Mouse (Mus musculus): ENCODE results near the gene Csrp3. TPM values are rescaled to one million over a fixed set of nuclear protein-coding genes. Genes with fewer than 3 reads are reported as not detected.
A peak's percentile ranks its signal among the peaks of the same experiment; 100 is the strongest.

Csrp3 gene
- 0.33 TPM for polyA plus RNA-seq (2012; fragmentation: generic; extraction: Trizol)
- long read RNA-seq, experiment 1, partial matches to known transcripts = 0 of 3 reads
- long read RNA-seq, experiment 1, other reads (novel, unspliced or antisense) = 0 of 3 reads
- long read RNA-seq, experiment 2 = 0 reads

DNA sequence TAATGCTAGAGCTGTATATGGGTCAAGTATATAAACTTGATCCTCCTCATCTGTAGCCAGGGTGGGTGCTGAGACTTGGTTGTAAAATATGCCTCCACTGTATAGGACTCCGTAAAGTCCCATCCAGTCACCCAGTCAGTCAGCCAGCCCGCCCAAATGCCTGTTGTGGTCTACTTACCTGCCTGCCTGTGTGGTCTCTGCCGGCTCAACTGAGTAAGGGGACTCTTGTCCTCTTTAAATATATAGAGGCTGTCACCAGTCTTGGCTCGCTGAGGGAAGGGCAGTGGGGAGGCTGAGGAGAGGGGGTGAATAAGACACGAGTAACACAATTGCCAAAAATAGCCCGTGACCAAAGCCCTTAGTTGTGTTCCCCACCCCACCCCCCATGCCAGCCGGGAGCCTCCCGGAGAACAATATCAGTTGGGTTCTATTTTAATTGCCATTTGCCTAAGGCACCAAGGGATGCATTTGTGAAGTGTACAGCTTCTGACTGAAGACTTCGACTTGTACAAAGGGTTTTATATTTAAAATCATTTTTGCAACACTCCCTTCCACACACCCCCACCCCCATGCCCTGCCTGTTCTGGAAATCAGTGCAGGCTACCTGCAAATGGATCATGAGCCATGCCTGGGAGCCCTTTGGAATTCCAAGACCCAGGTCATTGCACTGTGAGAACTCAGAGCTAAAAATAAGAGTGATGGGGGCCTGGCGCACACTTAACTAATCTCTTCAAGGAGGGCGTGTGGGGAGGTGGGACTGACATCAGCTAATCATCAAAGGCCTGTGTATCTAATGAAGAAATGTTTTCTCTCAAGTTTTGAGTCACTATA is at the start of gene Csrp3:
TSS of gene Csrp3 (minus strand) at position 214 of the 831 bp plus-strand sequence.
- Histone ChIP-seq H3K79me2 (ENCODE audit: control insufficient read depth, insufficient read depth) (no peaks in the 10 kb centered on the region), H3K27me3 (ENCODE audit: control insufficient read depth, insufficient read depth, insufficient read length) (no peaks in the 10 kb centered on the region), H3K79me3 (ENCODE audit: low read depth) (no peaks in the 10 kb centered on the region), H3ac (ENCODE audit: control insufficient read depth, insufficient read length, low read depth) (no peak within 1 kb of the TSS), H3K36me3 (ENCODE audit: control insufficient read depth, insufficient read depth) (no peaks in the 10 kb centered on the region), H3K4me3 (ENCODE audit: insufficient read depth, poor library complexity, severe bottlenecking) (no peak within 1 kb of the TSS)
- TF ChIP-seq FOSL1 (IDR thresholded peaks at IDR 0.05; ENCODE audit: insufficient read depth, low read length, poor library complexity, severe bottlenecking) = no peak
- TF ChIP-seq USF1 (IDR thresholded peaks at IDR 0.05; ENCODE audit: low read depth) = no peak
- no peak for TF ChIP-seq MYOG (IDR thresholded peaks at IDR 0.05; ENCODE audit: control insufficient read depth, extremely low read depth, insufficient read length)
- TF ChIP-seq MAX (IDR thresholded peaks at IDR 0.05) = no peak
- TF ChIP-seq MYOD1 (IDR thresholded peaks at IDR 0.05; ENCODE audit: control insufficient read depth, insufficient read length, low read depth) = no peak
- TF ChIP-seq CTCF (IDR thresholded peaks at IDR 0.05; ENCODE audit: control insufficient read depth, insufficient read depth, insufficient read length) = no peak
- TF ChIP-seq CEBPB (IDR thresholded peaks at IDR 0.05; ENCODE audit: low read depth) = no peak

DNA sequence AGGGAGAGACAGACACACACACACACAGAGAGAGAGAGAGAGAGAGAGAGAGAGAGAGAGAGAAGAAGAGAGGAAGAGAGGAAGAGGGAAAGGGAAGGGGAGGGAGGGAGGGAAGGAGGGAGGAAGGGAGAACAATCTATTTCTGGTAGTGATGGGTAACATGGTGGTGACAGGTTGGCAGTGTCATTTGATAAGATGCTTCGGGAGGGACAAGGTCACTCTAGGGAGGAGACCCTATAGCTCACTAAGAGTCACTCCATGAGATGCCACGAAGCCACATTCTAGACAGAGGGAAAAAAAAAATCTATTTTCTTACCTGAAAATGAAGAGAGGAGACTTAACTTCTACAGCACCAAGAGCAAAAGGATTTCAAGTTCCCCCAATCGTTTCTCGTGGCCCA is 48.2 kb upstream of the Csrp3 start:
- H3K27me3 ChIP-seq (ENCODE audit: control insufficient read depth, insufficient read depth, insufficient read length) = no peaks in the 10 kb centered on the region

DNA sequence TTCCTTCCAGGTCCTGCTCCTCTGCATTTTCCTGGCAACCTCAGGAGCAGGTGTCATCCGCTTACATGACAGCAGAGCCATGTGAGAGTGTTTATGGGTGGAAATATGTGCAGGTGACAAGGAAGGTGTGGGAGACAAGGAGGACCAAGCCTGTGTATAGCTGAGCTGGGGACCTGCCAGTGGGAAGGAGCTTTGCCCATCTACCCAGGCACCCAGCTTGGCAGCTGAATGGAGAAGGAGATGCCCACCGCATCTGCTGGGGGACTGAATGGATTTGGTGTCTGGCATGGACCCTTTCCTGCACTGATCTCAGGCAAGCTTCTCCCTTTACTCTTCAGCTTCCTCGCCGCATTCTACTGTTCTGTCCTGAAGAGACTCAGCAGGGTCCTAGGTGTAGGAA is 47.6 kb upstream of the Csrp3 start:
- TF ChIP-seq CEBPB (IDR thresholded peaks at IDR 0.05; ENCODE audit: low read depth) (no peak), MYOG (IDR thresholded peaks at IDR 0.05; ENCODE audit: control insufficient read depth, extremely low read depth, insufficient read length) (no peak), MYOD1 (IDR thresholded peaks at IDR 0.05; ENCODE audit: control insufficient read depth, insufficient read length, low read depth) (no peak), FOSL1 (IDR thresholded peaks at IDR 0.05; ENCODE audit: insufficient read depth, low read length, poor library complexity, severe bottlenecking) (no peak), MAX (IDR thresholded peaks at IDR 0.05) (no peak)
- Histone ChIP-seq H3K36me3 (ENCODE audit: control insufficient read depth, insufficient read depth) (no peaks in the 10 kb centered on the region), H3K4me3 (ENCODE audit: insufficient read depth, poor library complexity, severe bottlenecking) (no peak overlapping the region), H3K27me3 (ENCODE audit: control insufficient read depth, insufficient read depth, insufficient read length) (no peaks in the 10 kb centered on the region), H3K79me3 (ENCODE audit: low read depth) (no peaks in the 10 kb centered on the region), H3ac (ENCODE audit: control insufficient read depth, insufficient read length, low read depth) (no peak overlapping the region), H3K79me2 (ENCODE audit: control insufficient read depth, insufficient read depth) (no peaks in the 10 kb centered on the region)

More for the DNA sequence above, 48.2 kb upstream of the Csrp3 start:
- H3K4me3 ChIP-seq (ENCODE audit: insufficient read depth, poor library complexity, severe bottlenecking) = no peak overlapping the region
- TF ChIP-seq CTCF (IDR thresholded peaks at IDR 0.05; ENCODE audit: control insufficient read depth, insufficient read depth, insufficient read length) (no peak), MAX (IDR thresholded peaks at IDR 0.05) (no peak), USF1 (IDR thresholded peaks at IDR 0.05; ENCODE audit: low read depth) (no peak), CEBPB (IDR thresholded peaks at IDR 0.05; ENCODE audit: low read depth) (no peak), FOSL1 (IDR thresholded peaks at IDR 0.05; ENCODE audit: insufficient read depth, low read length, poor library complexity, severe bottlenecking) (no peak), MYOD1 (IDR thresholded peaks at IDR 0.05; ENCODE audit: control insufficient read depth, insufficient read length, low read depth) (no peak), MYOG (IDR thresholded peaks at IDR 0.05; ENCODE audit: control insufficient read depth, extremely low read depth, insufficient read length) (no peak)
- H3K79me2 ChIP-seq (ENCODE audit: control insufficient read depth, insufficient read depth) = no peaks in the 10 kb centered on the region
- H3ac ChIP-seq (ENCODE audit: control insufficient read depth, insufficient read length, low read depth) = no peak overlapping the region
- no peaks in the 10 kb centered on the region for H3K79me3 ChIP-seq (ENCODE audit: low read depth)
- H3K36me3 ChIP-seq (ENCODE audit: control insufficient read depth, insufficient read depth) = no peaks in the 10 kb centered on the region

DNA sequence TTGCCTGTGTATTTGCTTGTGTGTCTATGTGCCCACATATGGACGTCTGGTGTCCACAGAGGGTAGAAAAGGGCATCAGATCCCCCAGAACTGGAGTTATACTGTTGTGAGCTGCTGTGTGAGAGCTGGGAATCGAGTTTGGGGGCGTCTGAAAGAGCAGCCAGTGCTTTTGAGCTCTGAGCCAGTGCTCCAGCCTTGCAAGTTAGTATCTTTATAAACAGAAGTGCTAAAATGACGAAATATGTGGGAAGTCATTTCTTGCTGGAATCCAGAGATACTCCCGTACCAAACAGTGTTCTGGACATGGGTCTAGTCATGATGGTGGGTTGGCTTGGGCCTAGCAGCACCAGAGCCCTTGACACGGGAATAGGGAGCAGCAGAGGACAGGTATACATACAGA is 46.9 kb upstream of the Csrp3 start:
- Histone ChIP-seq H3K79me2 (ENCODE audit: control insufficient read depth, insufficient read depth) (no peaks in the 10 kb centered on the region), H3K27me3 (ENCODE audit: control insufficient read depth, insufficient read depth, insufficient read length) (no peaks in the 10 kb centered on the region), H3K4me3 (ENCODE audit: insufficient read depth, poor library complexity, severe bottlenecking) (no peak overlapping the region), H3ac (ENCODE audit: control insufficient read depth, insufficient read length, low read depth) (no peak overlapping the region), H3K36me3 (ENCODE audit: control insufficient read depth, insufficient read depth) (no peaks in the 10 kb centered on the region), H3K79me3 (ENCODE audit: low read depth) (no peaks in the 10 kb centered on the region)
- no peak for TF ChIP-seq CTCF (IDR thresholded peaks at IDR 0.05; ENCODE audit: control insufficient read depth, insufficient read depth, insufficient read length)
- no peak for TF ChIP-seq CEBPB (IDR thresholded peaks at IDR 0.05; ENCODE audit: low read depth)

DNA sequence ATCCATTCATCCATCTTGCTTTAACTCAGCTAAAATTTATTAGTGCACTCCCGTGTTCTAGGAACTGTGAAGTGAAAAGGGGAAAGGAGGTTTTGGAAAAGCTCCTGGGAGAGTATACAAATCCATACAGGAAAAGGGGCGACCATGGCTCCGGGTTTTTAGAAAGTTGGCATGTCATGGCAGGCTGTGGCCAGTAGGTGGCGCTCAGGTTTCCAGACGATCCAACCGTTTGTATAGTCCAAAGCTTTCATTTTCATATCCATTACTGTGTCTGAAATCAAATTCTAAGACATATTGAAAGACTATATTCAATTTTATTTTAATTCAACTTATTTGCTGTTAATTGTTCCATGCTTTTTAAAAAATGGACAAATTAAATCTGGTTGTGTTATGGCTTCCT is 46.3 kb upstream of the Csrp3 start:
- H3K4me3 ChIP-seq (ENCODE audit: insufficient read depth, poor library complexity, severe bottlenecking) = no peak overlapping the region
- TF ChIP-seq CTCF (IDR thresholded peaks at IDR 0.05; ENCODE audit: control insufficient read depth, insufficient read depth, insufficient read length) (peak; percentile 51), MAX (IDR thresholded peaks at IDR 0.05) (no peak)
- H3ac ChIP-seq (ENCODE audit: control insufficient read depth, insufficient read length, low read depth) = no peak overlapping the region
- H3K79me2 ChIP-seq (ENCODE audit: control insufficient read depth, insufficient read depth) = no peaks in the 10 kb centered on the region
- H3K36me3 ChIP-seq (ENCODE audit: control insufficient read depth, insufficient read depth) = no peaks in the 10 kb centered on the region
- no peaks in the 10 kb centered on the region for H3K79me3 ChIP-seq (ENCODE audit: low read depth)
- no peaks in the 10 kb centered on the region for H3K27me3 ChIP-seq (ENCODE audit: control insufficient read depth, insufficient read depth, insufficient read length)

DNA sequence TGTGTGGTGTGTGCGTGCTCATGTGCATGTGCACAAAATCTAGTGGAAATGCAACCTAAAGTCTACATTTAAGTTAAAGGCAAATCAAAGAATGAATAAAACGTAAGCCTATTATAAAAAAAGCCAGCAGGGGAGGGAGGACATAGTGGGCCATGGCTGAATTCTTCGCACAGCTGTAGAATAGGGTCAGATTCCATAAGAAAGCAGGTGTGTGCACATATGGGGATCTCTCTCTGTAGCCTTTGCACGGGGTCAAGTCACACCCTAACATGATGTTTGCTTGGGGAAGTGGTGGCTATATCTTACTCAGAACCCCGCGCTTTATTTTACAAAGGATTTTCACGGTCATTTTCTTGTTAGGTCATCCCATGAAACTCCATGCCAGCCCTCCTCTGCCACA is 45.3 kb upstream of the Csrp3 start:
- Histone ChIP-seq H3K79me3 (ENCODE audit: low read depth) (no peaks in the 10 kb centered on the region), H3K36me3 (ENCODE audit: control insufficient read depth, insufficient read depth) (no peaks in the 10 kb centered on the region), H3K27me3 (ENCODE audit: control insufficient read depth, insufficient read depth, insufficient read length) (no peaks in the 10 kb centered on the region), H3K79me2 (ENCODE audit: control insufficient read depth, insufficient read depth) (no peaks in the 10 kb centered on the region), H3K4me3 (ENCODE audit: insufficient read depth, poor library complexity, severe bottlenecking) (no peak overlapping the region), H3ac (ENCODE audit: control insufficient read depth, insufficient read length, low read depth) (no peak overlapping the region)
- TF ChIP-seq CTCF (IDR thresholded peaks at IDR 0.05; ENCODE audit: control insufficient read depth, insufficient read depth, insufficient read length) = no peak
- TF ChIP-seq CEBPB (IDR thresholded peaks at IDR 0.05; ENCODE audit: low read depth) = no peak
- TF ChIP-seq USF1 (IDR thresholded peaks at IDR 0.05; ENCODE audit: low read depth) = no peak
- no peak for TF ChIP-seq MYOD1 (IDR thresholded peaks at IDR 0.05; ENCODE audit: control insufficient read depth, insufficient read length, low read depth)
- no peak for TF ChIP-seq MYOG (IDR thresholded peaks at IDR 0.05; ENCODE audit: control insufficient read depth, extremely low read depth, insufficient read length)
- no peak for TF ChIP-seq MAX (IDR thresholded peaks at IDR 0.05)
- no peak for TF ChIP-seq FOSL1 (IDR thresholded peaks at IDR 0.05; ENCODE audit: insufficient read depth, low read length, poor library complexity, severe bottlenecking)

All from C2C12 (cell line).